9 mouse cellular contexts compared by ENCODE assay signal in the genomic region with DNA sequence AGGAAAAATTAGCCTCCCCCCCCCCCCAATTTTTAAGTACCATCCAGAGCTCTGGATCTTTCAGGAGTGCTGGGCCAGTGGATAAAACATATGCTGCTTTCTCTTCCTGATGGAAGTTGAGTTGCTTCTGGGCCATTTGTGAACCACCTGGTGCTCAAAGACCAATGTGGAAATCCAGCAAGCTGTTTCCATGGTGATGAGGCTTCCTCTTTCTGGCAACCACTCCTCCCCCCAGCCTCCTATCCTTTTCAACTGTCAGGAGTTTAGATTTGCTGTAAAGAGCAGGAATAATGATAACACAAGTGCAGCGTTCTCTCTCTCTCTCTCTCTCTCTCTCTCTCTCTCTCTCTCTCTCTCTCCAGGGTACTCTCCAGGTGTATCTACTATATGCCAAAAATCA.
DNase-seq lines count a peak whose midpoint lies in the region; ATAC-seq lines count a peak whose summit lies in the region.
"Had no signal": no experiment of that assay in that cellular context is flagged by ENCODE, and none has a peak within 500 bp of the region (broad histone marks: within the 10 kb centered on the region; RNA-seq: fewer than 3 reads in every experiment).

No protein-coding gene starts in this region.

- peak; percentile 81 for ATAC-seq in frontal cortex, adult (ENCODE audit: low TSS enrichment)

- DNase-seq in frontal cortex, postnatal 25 days (ENCODE audit: low spot score in 2 of 2) = no peak
- peak; percentile 2 for DNase-seq in 416B (ENCODE audit: low read depth)
- DNase-seq in brain, embryonic 18.5 days (ENCODE audit: low read depth, low spot score) = peak; percentile 75
- DNase-seq in layer of hippocampus, postnatal 36 days = peak; percentile 23 to 46
- no peak for DNase-seq in testis, postnatal 14 days (ENCODE audit: low spot score)
- no peak for DNase-seq in urinary bladder, postnatal 4 days (ENCODE audit: low spot score in 2 of 2)
- DNase-seq in kidney, adult 11 months = no peak
- DNase-seq: liver, embryonic 13.5 days had no signal

Comparison
In these comparisons a context has a peak if more than half of its experiments do, and no peak if none do; other contexts are left out.
1. DNase-seq: peak in 416B (single experiment), brain, embryonic 18.5 days (single experiment) and layer of hippocampus, postnatal 36 days (2 of 2); none in frontal cortex, postnatal 25 days (0 of 2), testis, postnatal 14 days (single experiment), urinary bladder, postnatal 4 days (0 of 2) and kidney, adult 11 months (single experiment).